Mouse (Mus musculus): ENCODE results near the gene Cox14. TPM values are rescaled to one million over a fixed set of nuclear protein-coding genes. Genes with fewer than 3 reads are reported as not detected.
A peak's percentile ranks its signal among the peaks of the same experiment; 100 is the strongest.

Gene Cox14
- total and polyA plus RNA-seq, 2 experiments from 2014 or later: 69.0 to 177 TPM

- H3K27ac ChIP-seq (ENCODE audit: low read depth, low read length): peak overlapping the region; percentile 74; the same call in 1 of the 2 replicates
- no peak overlapping the region for H3K4me2 ChIP-seq (ENCODE audit: low read depth)
- peaks cover 48% of the 10 kb centered on the region for H3K36me3 ChIP-seq (ENCODE audit: insufficient read depth)
- H3K4me1 ChIP-seq (ENCODE audit: insufficient read depth): no peaks in the 10 kb centered on the region; the same call in 1 of the 2 replicates
- TF ChIP-seq CTCF (IDR thresholded peaks at IDR 0.05; ENCODE audit: low read depth): peak; percentile 96
- ATAC-seq (peak; percentile 71), DNase-seq (peak; percentile 89)
- no peaks in the 10 kb centered on the region for H3K27me3 ChIP-seq (ENCODE audit: insufficient read depth, low read length)
- H3K9ac ChIP-seq: no peak overlapping the region
- WGBS: 55% methylated on average over 7 of the region's 7 CpGs
- no peak overlapping the region for H3K4me3 ChIP-seq (ENCODE audit: low read depth, low read length)
- H3K9me3 ChIP-seq (ENCODE audit: low read length): no peaks in the 10 kb centered on the region
Observed at GRCm38 (mm10) chr15:99714858-99715257, 10.6 kb upstream of the Cox14 start.

- Histone ChIP-seq H3K9ac (no peak overlapping the region), H3K27me3 (ENCODE audit: insufficient read depth, low read length) (no peaks in the 10 kb centered on the region), H3K4me1 (ENCODE audit: insufficient read depth) (no peaks in the 10 kb centered on the region; the same call in 1 of the 2 replicates), H3K36me3 (ENCODE audit: insufficient read depth) (peaks cover 43% of the 10 kb centered on the region), H3K9me3 (ENCODE audit: low read length) (no peaks in the 10 kb centered on the region), H3K27ac (ENCODE audit: low read depth, low read length) (peak overlapping the region; percentile 74), H3K4me2 (ENCODE audit: low read depth) (no peak overlapping the region), H3K4me3 (ENCODE audit: low read depth, low read length) (no peak overlapping the region)
- WGBS: 24% methylated on average over 13 of the region's 13 CpGs
- peak; percentile 82 for ATAC-seq
- no peak for TF ChIP-seq CTCF (IDR thresholded peaks at IDR 0.05; ENCODE audit: low read depth)
- peak; percentile 72 for DNase-seq
Observed at GRCm38 (mm10) chr15:99715361-99715865, 10.0 kb upstream of the Cox14 start.

GRCm38 (mm10) chr15:99715982-99716746, 9.3 kb upstream of the Cox14 start:
- WGBS: 63% methylated on average over 11 of the region's 11 CpGs
- Histone ChIP-seq H3K9me3 (ENCODE audit: low read length) (no peaks in the 10 kb centered on the region), H3K4me1 (ENCODE audit: insufficient read depth) (no peaks in the 10 kb centered on the region; the same call in 1 of the 2 replicates), H3K36me3 (ENCODE audit: insufficient read depth) (peaks cover 40% of the 10 kb centered on the region), H3K27ac (ENCODE audit: low read depth, low read length) (peak overlapping the region; percentile 74), H3K4me3 (ENCODE audit: low read depth, low read length) (no peak overlapping the region), H3K9ac (no peak overlapping the region), H3K27me3 (ENCODE audit: insufficient read depth, low read length) (no peaks in the 10 kb centered on the region), H3K4me2 (ENCODE audit: low read depth) (no peak overlapping the region)
- ATAC-seq: no peak
- no peak for DNase-seq
- no peak for TF ChIP-seq CTCF (IDR thresholded peaks at IDR 0.05; ENCODE audit: low read depth)

- H3K4me1 ChIP-seq (ENCODE audit: insufficient read depth): no peaks in the 10 kb centered on the region; the same call in 1 of the 2 replicates
- no peak overlapping the region for H3K4me3 ChIP-seq (ENCODE audit: low read depth, low read length)
- 0 out of 2 replicates have a peak overlapping the region, but pooled peaks have one; percentile 74 for H3K27ac ChIP-seq (ENCODE audit: low read depth, low read length)
- H3K27me3 ChIP-seq (ENCODE audit: insufficient read depth, low read length): no peaks in the 10 kb centered on the region
- ATAC-seq (no peak), DNase-seq (no peak)
- 86% methylated on average over 12 of the region's 12 CpGs for WGBS
- H3K9ac ChIP-seq: no peak overlapping the region
- H3K9me3 ChIP-seq (ENCODE audit: low read length): no peaks in the 10 kb centered on the region
- no peak for TF ChIP-seq CTCF (IDR thresholded peaks at IDR 0.05; ENCODE audit: low read depth)
- H3K36me3 ChIP-seq (ENCODE audit: insufficient read depth): peaks cover 34% of the 10 kb centered on the region
- no peak overlapping the region for H3K4me2 ChIP-seq (ENCODE audit: low read depth)
Observed at GRCm38 (mm10) chr15:99716814-99717213, 8.6 kb upstream of the Cox14 start.

- no peak for TF ChIP-seq CTCF (IDR thresholded peaks at IDR 0.05; ENCODE audit: low read depth)
- ATAC-seq (0 out of 2 replicates have a peak, but pooled peaks have one; percentile 10), DNase-seq (peak; percentile 51)
- Histone ChIP-seq H3K4me1 (ENCODE audit: insufficient read depth) (no peaks in the 10 kb centered on the region; the same call in 1 of the 2 replicates), H3K27me3 (ENCODE audit: insufficient read depth, low read length) (no peaks in the 10 kb centered on the region), H3K9me3 (ENCODE audit: low read length) (no peaks in the 10 kb centered on the region), H3K9ac (no peak within 1 kb of the TSS), H3K4me3 (ENCODE audit: low read depth, low read length) (no peak within 1 kb of the TSS), H3K4me2 (ENCODE audit: low read depth) (no peak within 1 kb of the TSS), H3K36me3 (ENCODE audit: insufficient read depth) (peaks cover 32% of the 10 kb centered on the region), H3K27ac (ENCODE audit: low read depth, low read length) (peak within 1 kb of the TSS; percentile 74)
- WGBS: 52% methylated on average over 26 of the region's 26 CpGs
Observed at GRCm38 (mm10) chr15:99717386-99718334, 7.8 kb upstream of the Cox14 start, which contains the start of gene Gpd1. TSS of gene Gpd1 (plus strand) at chr15:99717515.

GRCm38 (mm10) chr15:99718461-99719021, 6.9 kb upstream of the Cox14 start:
- no peak overlapping the region for H3K4me2 ChIP-seq (ENCODE audit: low read depth)
- WGBS: 81% methylated on average over 9 of the region's 9 CpGs
- ATAC-seq (no peak), DNase-seq (no peak)
- H3K4me3 ChIP-seq (ENCODE audit: low read depth, low read length): no peak overlapping the region
- no peak for TF ChIP-seq CTCF (IDR thresholded peaks at IDR 0.05; ENCODE audit: low read depth)
- peaks cover 28% of the 10 kb centered on the region for H3K36me3 ChIP-seq (ENCODE audit: insufficient read depth)
- H3K27ac ChIP-seq (ENCODE audit: low read depth, low read length): no peak overlapping the region
- no peak overlapping the region for H3K9ac ChIP-seq
- H3K27me3 ChIP-seq (ENCODE audit: insufficient read depth, low read length): no peaks in the 10 kb centered on the region
- H3K9me3 ChIP-seq (ENCODE audit: low read length): no peaks in the 10 kb centered on the region
- no peaks in the 10 kb centered on the region; the same call in 1 of the 2 replicates for H3K4me1 ChIP-seq (ENCODE audit: insufficient read depth)
